Mouse (Mus musculus) bone marrow macrophage, adult 2 months (primary cell): ENCODE data around the gene Tedc1. TPM values are rescaled to one million over a fixed set of nuclear protein-coding genes. Genes with fewer than 3 reads are reported as not detected.
"Not testable (repeated sequence)": the region's sequence is repeated elsewhere in the genome, so short reads cannot be mapped to it uniquely, and the experiment has no call there.

Source experiments
- H3K27ac ChIP-seq: 2 replicates; pipeline ENCODE4 v1.5.1; 2012; ENCODE audit warnings: low read depth, low read length; ENCODE audit not compliant: insufficient read depth
- H3K4me1 ChIP-seq: 2 replicates; pipeline ENCODE4 v1.6.1; 2012; ENCODE audit warnings: low read length; ENCODE audit not compliant: control insufficient read depth, insufficient read depth
- H3K4me3 ChIP-seq: 2 replicates; pipeline ENCODE4 v1.5.1; 2012; ENCODE audit warnings: mild to moderate bottlenecking, low read length, moderate library complexity; ENCODE audit not compliant: insufficient read depth
- CTCF ChIP-seq: IDR thresholded peaks from 2 replicates; pipeline ENCODE4 v1.5.1; 2012; ENCODE audit warnings: low read depth, mild to moderate bottlenecking, low read length, moderate library complexity
- POLR2A ChIP-seq: IDR thresholded peaks from 2 replicates; pipeline ENCODE4 v1.6.1; 2012; ENCODE audit warnings: mild to moderate bottlenecking, low read depth, low read length, borderline replicate concordance
- polyA plus RNA-seq: library from polyadenylated mRNA; stranded (reverse); fragments of >200 nt; gene quantifications from 2 replicates; pipeline ENCODE4 v1.2.4, GENCODE M21; 2012; ENCODE audit not compliant: missing spikeins, insufficient read depth, insufficient read length

Tedc1 gene
- polyA plus RNA-seq, 1 experiment = 7.1 TPM

GRCm38 (mm10) chr12:113188349-113189055 lies 32.3 kb downstream of the Tedc1 start:
- no peak overlapping the region for H3K4me3 ChIP-seq
- H3K4me1 ChIP-seq = 0 out of 2 replicates have a peak, but pooled peaks cover 3% of the 10 kb centered on the region
- no peak for TF ChIP-seq POLR2A
- no peak for TF ChIP-seq CTCF
- H3K27ac ChIP-seq = no peak overlapping the region

GRCm38 (mm10) chr12:113193423-113193822 lies 37.2 kb downstream of the Tedc1 start:
- Histone ChIP-seq H3K4me3 (no peak overlapping the region), H3K27ac (no peak overlapping the region), H3K4me1 (0 out of 2 replicates have a peak, but pooled peaks cover 3% of the 10 kb centered on the region)
- TF ChIP-seq CTCF (no peak), POLR2A (no peak)

GRCm38 (mm10) chr12:113199132-113199531 lies 42.9 kb downstream of the Tedc1 start:
- H3K4me1 ChIP-seq, H3K27ac ChIP-seq: not testable (repeated sequence)

GRCm38 (mm10) chr12:113201301-113201700 lies 45.1 kb downstream of the Tedc1 start:
- TF ChIP-seq POLR2A (no peak), CTCF (no peak)
- no peak overlapping the region for H3K27ac ChIP-seq
- no peaks in the 10 kb centered on the region for H3K4me1 ChIP-seq
- no peak overlapping the region for H3K4me3 ChIP-seq

More at GRCm38 (mm10) chr12:113199132-113199531, 42.9 kb downstream of the Tedc1 start:
- H3K4me3 ChIP-seq = not testable (repeated sequence)

GRCm38 (mm10) chr12:113202008-113202407 lies 45.8 kb downstream of the Tedc1 start:
- TF ChIP-seq POLR2A = no peak
- no peak for TF ChIP-seq CTCF
- H3K4me3 ChIP-seq = no peak overlapping the region
- H3K4me1 ChIP-seq = no peaks in the 10 kb centered on the region
- no peak overlapping the region for H3K27ac ChIP-seq

GRCm38 (mm10) chr12:113203522-113203921 lies 47.3 kb downstream of the Tedc1 start:
- Histone ChIP-seq H3K27ac (no peak overlapping the region), H3K4me1 (no peaks in the 10 kb centered on the region), H3K4me3 (no peak overlapping the region)
- TF ChIP-seq CTCF (no peak), POLR2A (no peak)

GRCm38 (mm10) chr12:113205251-113205942 lies 49.2 kb downstream of the Tedc1 start:
- no peak overlapping the region for H3K4me3 ChIP-seq
- H3K27ac ChIP-seq = no peak overlapping the region
- TF ChIP-seq POLR2A = no peak
- TF ChIP-seq CTCF = no peak
- peaks cover 4% of the 10 kb centered on the region for H3K4me1 ChIP-seq

GRCm38 (mm10) chr12:113207737-113208136 lies 51.5 kb downstream of the Tedc1 start:
- no peak for TF ChIP-seq CTCF
- TF ChIP-seq POLR2A = no peak
- Histone ChIP-seq H3K4me1 (peaks cover 14% of the 10 kb centered on the region), H3K4me3 (no peak overlapping the region), H3K27ac (no peak overlapping the region)

GRCm38 (mm10) chr12:113210586-113211378 lies 54.6 kb downstream of the Tedc1 start:
- Histone ChIP-seq H3K4me3 (no peak overlapping the region), H3K27ac (peak overlapping the region; percentile 36), H3K4me1 (peaks cover 14% of the 10 kb centered on the region)
- TF ChIP-seq CTCF = no peak
- no peak for TF ChIP-seq POLR2A
